Mouse (Mus musculus) left cerebral cortex, postnatal 25 days (tissue): ENCODE measurements around the gene Ahsg. TPM values are rescaled to one million over a fixed set of nuclear protein-coding genes. Genes with fewer than 3 reads are reported as not detected.
A peak's percentile ranks its signal among the peaks of the same experiment; 100 is the strongest.

Experiments used
- DNase-seq, 2 experiments: peaks; one replicate each; pipeline ENCODE4 v3.0.0; 2022; ENCODE audit warnings: low spot score in 2 of 2, mixed read lengths in 1 of 2
- intact Hi-C: fragments of 180-260 bp; cut with DNase I; formaldehyde crosslinking; loops from one replicate; pipeline ENCODE4 v1.15.1; 2025
- total RNA-seq, 2 experiments: library from RNA; stranded (reverse); gene quantifications; 2 replicates each; pipeline ENCODE4 v1.2.3; 2021

The Ahsg gene
- not detected for total RNA-seq

DNA sequence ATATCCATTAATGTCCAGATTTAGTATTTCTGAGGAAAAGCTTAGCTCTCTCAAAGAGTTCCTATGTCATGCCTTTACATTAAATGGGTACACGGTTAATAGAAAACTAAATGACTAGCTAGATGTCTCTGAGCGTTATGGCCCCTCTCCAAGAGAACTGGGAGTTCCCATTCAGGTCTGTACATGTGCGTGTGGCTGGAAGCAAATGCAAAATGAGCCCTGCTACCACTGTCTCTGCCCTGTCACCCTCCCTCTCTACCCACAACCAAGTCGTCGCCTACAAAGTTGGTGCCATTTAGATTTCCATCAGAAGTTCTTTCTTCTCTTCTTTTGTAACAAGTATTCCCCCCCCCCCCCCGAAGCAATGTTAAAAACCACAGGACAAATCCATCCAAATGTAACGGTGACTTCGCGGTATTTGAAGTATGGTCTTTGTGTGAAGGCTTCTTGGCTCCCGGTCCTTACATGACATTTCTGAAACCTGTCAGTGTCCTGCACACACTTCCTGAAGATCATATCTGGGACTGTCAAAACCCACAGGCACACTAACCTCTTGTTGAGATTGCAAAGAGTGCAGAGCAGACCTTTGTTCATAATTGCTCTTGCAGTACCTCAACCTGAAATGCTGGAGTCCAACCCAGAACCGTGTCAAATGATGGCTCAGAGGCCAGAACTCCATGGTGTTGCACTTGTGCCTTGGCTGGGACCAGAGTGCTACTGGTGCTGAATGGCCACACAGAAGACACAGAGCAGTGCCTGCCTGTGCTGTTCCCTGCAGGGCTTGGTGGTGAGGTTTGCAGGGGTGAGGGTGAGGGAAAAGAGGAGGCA is at the start of gene Ahsg:
Ahsg (plus strand) TSS at position 595 of the 828 bp plus-strand sequence.
- intact Hi-C loops, result no loop called here
- no peak for DNase-seq

DNA sequence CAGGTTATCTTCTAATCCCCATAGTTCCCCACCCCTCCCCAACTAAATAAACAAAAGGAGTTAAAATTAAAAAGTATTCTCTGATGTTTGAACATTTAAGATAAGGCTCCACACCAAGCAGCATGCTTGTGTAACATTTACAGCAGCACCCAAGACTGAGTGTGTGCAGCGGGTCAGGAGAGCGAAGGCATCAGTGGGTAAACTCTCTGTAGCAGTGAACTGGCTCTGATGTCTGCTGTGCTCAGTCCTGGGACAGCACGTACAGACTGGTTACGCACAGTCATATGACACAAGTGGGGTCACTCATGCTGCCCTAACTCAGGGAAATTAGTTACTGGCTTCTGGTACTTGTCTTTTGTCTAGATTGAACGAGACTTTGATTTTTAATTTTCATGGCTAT is 48.2 kb upstream of the Ahsg start:
- no peak for DNase-seq
- intact Hi-C loops, result no loop called here

DNA sequence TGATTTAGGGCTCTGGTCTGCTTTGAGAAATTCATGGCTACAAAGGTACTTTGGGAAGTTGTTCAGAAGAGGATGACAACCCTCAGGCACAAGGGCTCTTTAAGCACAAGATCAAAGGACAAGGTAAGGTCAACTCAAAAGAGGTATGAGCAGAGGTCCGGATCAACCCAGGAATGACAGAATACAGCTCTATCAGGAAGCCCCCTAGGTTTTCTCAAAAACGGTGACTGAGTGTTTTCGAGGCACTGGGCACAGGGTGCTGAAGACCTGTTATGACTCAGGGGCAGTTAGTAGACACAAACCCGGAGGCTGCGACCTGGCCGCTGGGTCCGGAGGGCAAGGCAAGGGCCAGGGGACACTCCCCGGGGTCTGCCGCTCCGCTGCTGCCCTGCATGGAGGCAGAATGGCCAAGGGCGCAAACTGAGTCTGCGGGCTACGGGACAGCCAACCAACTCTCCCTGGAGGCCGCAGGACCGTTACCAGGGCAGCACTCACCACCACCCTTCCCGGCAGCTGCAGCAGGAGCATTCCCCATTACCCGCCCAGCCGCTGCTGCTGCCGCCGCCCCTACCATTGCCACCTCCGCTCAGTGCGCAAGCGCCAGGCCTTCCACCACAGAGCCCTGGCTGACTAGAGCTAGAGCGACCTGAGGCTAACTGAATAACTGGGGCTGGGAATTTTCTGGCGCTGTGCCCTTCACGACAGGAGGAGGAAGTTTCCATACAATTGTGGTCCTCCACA is 46.8 kb upstream of the Ahsg start:
- intact Hi-C loops, result no loop called here
- peak; percentile 71 to 80 for DNase-seq

DNA sequence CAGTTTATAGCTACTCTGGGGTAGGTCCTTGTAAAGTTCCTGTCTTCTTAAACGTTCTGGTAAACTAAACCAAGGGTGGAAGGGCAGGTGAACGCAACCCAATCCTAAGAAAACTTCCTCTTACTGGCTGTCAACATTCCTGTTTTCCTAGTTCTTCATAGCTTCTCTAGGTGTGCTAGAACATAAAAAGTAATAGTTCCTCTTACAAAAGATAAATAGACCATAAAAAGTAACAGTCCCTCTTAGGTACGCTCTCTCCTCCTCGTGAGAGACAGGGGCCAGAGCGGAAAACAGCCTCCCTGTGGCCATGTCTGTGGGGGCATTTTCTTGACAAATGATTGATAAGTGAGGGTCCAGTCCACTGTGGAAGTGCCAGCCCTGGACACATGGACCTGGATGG is 46.2 kb upstream of the Ahsg start:
- no peak for DNase-seq
- intact Hi-C loops, result no loop called here

DNA sequence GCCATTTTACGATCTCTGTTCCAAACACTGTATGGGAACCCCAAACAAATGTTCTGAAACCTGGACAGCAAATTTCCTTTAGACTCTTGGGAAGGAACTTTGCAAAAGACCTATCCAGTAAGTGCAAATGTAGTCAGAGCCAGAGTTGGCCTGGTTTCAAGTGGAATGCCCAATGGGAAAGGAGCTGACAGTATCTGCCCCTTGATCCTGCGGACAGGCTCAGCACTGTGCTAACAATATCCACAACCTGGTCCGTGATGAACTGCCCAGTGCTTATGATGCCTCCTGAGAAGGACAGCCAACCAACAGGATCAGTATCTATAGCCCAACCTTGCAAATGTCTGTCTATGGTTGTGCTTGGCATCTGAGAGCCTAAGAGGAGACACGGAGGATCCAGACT is 45.6 kb upstream of the Ahsg start:
- DNase-seq, result no peak
- intact Hi-C loops, result no loop called here

DNA sequence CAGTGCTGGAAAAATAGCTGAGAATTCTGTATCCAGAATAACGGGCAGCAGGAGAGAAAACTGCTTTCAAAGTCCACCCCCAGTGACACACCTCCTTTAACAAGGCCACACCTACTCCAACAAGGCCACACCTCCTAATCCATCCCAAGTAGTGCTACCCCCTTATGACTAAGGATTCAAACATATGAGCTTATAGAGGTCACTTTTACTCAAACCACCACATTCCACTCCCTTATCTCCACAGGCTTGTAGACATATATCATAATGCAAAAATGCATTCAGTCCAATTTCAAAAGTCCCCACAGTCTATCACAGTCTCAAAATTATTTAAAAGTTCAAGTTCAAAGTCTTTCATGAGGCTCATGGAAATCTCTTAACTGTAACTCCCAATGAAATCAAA is 43.4 kb upstream of the Ahsg start:
- DNase-seq, result no peak
- intact Hi-C loops, result no loop called here

DNA sequence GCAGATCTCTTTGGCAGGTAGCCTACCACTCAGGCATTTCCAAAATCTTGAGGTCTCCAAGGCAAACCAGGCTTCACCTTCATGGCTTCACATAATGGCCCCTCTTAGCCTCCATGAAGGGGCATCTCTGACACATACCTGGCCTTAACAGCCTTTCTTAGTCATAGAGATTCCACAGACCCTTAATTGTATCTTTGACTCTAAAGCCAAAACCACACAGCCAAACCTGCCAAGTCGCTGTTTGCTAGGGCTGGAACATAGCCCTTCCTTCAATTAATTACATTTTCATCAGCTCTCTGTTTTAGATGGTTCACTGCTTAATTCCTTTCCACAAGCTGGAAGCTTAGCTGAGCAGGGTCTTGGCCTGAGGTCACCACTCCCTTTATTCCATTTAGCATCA is 42.7 kb upstream of the Ahsg start:
- no peak for DNase-seq
- intact Hi-C loops, result no loop called here

DNA sequence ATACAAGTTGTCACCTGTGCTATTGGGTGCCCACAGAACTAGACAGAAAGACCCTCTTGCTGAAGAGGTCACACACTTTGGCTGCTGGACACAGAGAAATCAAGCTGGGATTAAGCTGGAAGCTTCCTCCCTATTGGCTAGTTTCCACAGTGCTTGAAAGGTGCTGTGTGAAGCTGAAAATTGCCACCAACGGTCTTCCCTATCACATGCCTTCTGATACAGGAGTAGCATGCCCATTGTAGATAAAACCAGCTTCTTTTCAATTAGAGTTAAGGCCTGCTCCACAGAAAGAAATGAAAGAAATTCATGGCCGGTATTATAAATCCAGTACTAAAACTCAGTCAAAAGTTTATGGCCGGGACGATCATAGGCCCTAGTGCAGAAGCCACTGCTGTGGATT is 38.4 kb upstream of the Ahsg start:
- no peak for DNase-seq
- intact Hi-C loops, result no loop called here

DNA sequence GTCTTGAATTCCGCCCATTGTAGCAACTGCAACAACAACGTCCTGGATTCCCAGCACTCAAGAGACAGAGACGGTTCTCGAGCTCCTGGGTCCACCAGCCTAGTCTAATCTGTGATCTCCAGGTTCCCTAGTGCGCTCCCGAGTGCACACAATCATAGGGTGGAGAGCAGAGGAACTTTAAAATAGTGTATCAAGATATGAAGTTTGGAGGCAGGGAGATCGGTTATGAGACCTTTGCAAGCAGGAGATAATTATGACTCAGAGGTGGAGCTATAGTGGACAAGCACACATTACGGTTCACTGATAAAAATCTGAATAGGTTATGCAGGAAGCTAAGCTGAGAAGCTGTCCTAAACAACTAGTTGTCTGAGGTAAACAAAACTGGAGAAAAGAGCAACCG is 34.3 kb upstream of the Ahsg start:
- intact Hi-C loops, result loop anchor here (5.0 kb wide), 1 partner anchor 251 kb away; the partner anchor contains the start of gene Eif4a2
- DNase-seq, result no peak

DNA sequence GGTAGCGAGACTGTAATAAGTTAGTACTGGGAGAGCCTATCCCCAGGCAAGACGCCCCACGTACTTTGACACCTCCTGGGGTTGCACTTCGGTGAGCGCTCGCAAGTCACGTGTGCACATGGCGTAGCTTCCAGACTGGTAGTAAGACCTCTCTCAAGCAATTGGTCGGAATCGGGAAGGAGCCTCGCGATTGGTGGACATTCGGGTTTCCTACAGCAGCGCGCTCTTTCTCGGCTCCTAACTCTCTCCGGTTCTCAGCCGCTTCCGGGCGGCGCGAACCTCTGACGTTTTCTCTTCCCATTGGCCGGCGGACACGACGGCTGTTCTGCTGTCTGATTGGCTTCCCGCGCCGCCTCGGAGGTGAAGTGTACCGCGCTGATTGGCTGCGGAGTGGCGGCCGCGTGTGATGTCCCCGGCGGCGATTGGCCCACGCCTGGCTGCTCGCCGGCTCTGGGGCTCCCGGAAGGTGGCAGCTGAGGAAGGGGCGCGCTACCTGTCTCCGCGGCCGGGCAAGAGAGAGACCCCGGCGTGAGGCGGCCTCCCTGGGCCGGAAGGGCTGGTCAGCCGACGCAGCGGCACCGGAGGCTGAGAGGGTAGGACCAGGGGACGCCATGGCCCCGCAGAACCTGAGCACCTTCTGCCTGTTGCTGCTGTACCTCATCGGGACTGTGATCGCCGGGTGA is 33.5 kb upstream of the Ahsg start, which contains the start of the genes Tbccd1 and Dnajb11:
Tbccd1 (minus strand) TSS at position 239 of the 683 bp plus-strand sequence.
Dnajb11 (plus strand) TSS at position 415 of the 683 bp plus-strand sequence.
- peak; percentile 100 for DNase-seq
- intact Hi-C loops, result loop anchor here (5.0 kb wide), 1 partner anchor 250 kb away; the partner anchor contains the start of gene Eif4a2

DNA sequence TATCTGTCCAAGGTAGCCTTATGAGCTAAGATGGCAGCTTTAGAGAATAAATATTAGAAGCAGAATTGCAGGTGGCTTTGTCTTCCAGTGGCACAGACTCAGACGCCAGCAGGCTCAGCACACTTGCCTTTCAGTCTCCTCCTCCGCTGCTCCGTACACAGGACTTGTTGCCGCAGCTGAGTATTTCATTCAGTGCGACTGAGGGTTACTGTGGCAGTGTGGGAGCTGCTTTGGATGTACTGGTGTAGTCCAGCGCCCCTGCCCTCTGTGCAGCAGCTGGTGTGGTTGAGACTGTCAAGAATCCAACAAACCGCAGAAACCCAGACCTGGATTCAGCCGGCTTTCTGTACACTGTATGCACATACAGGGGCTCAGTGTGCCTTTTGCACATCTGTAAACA is 18.7 kb upstream of the Ahsg start:
- DNase-seq, result no peak
- intact Hi-C loops, result no loop called here

DNA sequence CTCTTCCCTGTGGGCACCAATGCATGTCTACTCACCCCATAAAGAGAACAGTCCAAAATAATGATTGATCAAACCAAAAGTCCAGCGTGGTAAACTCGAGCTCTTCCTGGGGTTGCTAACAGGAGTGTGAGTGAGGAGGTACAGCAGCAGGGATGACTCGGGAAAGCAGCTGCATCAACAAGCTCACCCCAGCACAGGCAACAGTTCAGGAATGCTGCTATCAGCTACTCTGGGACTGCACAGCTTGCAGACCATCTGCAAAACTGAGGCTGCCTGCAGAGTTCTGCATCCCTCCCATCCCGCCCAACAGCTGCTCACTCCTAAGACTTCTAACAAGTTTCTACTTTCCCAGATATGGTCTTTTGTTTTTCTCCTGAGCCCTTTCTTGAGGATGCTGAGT is 17.7 kb upstream of the Ahsg start:
- no peak for DNase-seq
- intact Hi-C loops, result no loop called here

DNA sequence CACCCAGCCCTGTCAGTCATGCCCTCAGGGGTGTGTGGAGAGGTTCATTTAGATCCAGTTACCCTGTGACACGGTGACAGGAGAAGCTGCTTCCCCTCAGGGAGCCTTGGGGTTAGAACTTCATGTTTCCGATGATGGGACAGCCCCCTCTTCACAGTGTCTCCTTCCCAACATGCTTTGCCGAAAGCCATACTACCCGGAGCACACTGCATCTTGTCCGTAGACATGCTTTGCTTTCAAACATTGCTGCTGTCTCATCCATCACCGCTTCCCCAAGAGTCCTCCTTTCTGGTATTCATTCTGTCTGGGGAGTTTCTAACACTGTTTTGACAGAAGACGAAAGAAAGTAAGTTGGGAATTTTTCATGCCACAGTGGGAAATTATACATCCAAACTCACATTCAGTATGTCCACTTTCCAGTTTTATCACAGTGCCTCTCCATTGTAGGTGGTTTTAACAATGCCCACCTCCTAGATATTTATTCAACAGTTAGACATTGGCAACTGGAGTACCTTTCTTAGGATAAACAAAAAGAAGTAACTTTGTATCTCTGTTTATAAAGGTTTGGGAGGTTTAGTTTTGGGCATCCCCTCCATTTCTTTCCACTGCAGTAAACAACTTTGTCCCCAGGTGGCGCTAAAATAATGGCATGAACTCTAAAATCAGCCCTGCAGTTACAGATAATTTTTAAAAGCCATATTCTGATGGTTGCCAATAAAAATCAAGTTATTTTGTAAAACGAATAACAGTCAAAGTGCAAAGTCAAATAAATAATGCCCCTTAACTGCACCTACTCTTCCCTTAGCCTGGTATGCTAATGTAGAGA is 14.6 kb upstream of the Ahsg start:
- intact Hi-C loops, result loop anchor here (1.0 to 2.0 kb wide), 2 partner anchors 170 to 258 kb away; no protein-coding TSS in a partner anchor
- peak; percentile 22 to 25 for DNase-seq

DNA sequence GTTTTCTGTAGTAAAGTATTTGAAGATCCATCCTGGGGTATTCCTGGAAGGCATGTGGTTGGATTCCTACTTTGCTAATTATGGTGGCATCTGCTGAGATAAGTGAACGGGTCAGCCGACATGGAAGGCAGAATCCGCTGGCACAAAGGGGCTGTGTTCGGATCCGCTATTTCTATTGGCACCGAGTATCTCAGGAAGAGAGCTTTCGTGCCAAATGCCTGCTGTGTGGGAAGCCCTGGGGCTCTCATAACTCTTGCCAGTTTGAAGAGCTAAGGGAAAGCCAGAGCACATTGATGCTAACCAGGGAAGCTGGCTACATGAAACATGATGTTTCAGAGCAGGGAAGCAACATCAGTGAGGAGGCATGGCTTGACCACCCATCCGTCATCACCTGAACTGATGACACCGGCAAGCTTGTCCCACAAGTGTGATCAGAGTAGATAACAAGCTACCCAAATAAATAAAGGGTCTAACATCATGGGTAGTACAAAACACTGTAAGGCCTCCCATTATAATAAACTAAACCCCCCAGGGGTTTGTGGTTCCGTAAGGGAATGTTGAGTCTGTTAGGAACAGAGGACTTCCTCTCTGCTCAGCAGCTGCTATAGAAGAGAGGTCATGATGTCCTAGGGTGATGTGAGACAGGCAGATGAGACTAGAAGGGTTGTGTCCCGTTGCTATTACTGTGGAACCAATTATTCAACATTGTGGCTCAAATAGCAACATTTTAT is 13.3 kb upstream of the Ahsg start:
- peak in 1 of 2 experiments; percentile 9 for DNase-seq
- intact Hi-C loops, result loop anchor here (2.0 kb wide), 1 partner anchor 257 kb away; no protein-coding TSS in a partner anchor

DNA sequence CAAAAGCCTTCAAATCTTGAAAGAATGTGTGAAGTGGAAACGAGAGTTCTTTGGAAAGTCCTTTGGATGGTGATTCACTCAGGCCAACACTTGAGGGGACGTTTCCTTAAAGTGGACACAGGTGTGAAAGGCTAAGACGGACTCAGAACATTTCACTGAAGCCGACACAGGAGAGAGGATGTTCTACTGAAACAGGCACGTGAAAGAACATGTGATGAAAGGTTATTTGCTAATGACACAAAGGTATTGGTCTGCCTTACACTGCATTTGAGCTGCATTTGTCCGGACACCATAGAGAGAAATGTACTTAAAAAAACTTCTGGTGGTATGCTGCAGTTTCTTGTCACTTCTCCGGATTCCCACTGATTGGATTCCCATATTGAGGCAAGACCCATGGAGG is 12.4 kb upstream of the Ahsg start:
- no peak for DNase-seq
- intact Hi-C loops, result no loop called here

DNA sequence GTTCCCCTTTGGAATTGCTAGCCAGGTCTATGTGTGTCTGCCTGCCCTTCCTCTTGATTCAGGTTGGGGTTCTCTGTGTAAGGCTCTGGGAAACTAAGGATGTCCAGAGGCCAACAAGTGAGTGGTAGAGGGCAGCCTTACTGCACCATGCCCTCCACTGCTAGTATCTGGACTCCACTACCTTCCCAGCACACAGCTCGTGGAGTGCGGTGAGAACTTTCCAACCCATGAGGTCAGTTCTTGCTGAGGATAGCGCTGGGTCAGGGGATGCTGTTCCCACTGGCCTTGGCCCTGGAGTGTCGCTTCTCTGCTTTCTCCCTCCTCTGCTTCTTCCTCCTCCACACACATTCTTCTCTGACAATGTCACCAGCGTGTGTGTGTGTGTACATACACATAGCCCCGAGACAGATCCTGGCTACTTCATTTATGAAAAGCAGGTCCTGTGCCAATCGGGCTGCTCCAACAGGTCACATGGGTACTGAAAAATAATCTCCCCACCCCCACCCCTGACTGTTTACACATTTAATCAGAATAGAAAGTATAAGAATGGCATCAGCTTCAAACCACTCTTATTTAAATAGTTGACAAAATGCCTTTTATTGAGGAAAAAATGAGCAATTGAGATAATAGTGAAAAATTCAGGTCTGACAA is 11.0 kb upstream of the Ahsg start:
- intact Hi-C loops, result loop anchor here (5.0 kb wide), 1 partner anchor 72 kb away; the partner anchor contains the start of gene Hrg
- no peak for DNase-seq

DNA sequence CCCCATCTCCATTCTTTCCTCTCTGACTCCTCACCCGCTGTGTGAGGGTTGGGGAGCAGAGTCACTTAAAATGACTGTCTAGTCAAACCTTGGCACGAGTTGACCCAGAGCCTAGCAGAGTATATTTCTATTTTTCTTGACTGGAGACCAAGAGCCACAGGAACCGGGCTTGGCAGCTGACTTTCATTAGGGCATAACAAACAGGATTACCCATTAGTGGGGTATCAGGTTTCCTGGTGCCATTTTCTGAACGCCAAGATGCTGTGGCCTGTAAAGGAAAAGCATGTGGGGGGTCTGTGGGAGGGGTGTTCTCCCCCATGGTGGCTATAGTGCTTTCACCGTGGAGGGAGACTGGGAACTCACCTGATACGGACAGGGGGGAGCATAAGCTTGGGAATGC is 10.2 kb upstream of the Ahsg start:
- intact Hi-C loops, result loop anchor here (5.0 kb wide), 1 partner anchor 71 kb away; the partner anchor contains the start of gene Hrg
- DNase-seq, result no peak

DNA sequence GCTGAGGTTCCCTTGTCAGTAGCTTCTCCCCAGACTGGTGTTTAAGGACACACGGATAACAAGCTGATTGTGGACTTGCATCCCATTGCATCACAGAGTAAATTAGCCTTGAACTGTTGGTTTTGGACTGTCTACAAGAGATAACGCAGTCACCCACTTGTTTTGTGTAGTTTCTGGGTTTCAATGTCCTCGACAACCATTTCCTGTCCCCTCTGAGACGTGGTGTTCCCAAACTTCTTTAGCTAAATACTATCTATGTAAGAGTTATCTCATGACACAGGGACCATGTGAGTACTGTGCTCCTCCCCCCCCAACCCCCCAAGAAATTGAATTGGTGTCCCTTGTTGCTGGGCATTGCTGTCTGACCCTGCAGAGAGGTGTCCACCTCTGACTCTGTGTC is 9.6 kb upstream of the Ahsg start:
- intact Hi-C loops, result loop anchor here (5.0 kb wide), 1 partner anchor 71 kb away; the partner anchor contains the start of gene Hrg
- DNase-seq, result no peak
